Mouse (Mus musculus) neural tube, embryonic 14.5 days (tissue): ENCODE data around the gene Fam71f1. TPM values are rescaled to one million over a fixed set of nuclear protein-coding genes. Genes with fewer than 3 reads are reported as not detected.
"Not testable (repeated sequence)": the region's sequence is repeated elsewhere in the genome, so short reads cannot be mapped to it uniquely, and the experiment has no call there.

Experiments
- ATAC-seq: fragments of 200-750 bp; cut with Nextera tagmentation; 2 replicates; pipeline ENCODE4 v1.8.0; 2017; ENCODE audit warnings: low read depth, mild to moderate bottlenecking, moderate TSS enrichment, moderate library complexity
- H3K27ac ChIP-seq: fragments of 300-500 bp; sonication (generic); 2 replicates; pipeline ENCODE4 v1.5.1; 2014; ENCODE audit warnings: low read depth, mild to moderate bottlenecking, control low read depth, low read length, moderate library complexity, mixed read lengths
- H3K27me3 ChIP-seq: fragments of 300-500 bp; sonication (generic); 2 replicates; pipeline ENCODE4 v1.6.1; 2014; ENCODE audit warnings: low read length; ENCODE audit not compliant: control insufficient read depth, insufficient read depth
- H3K36me3 ChIP-seq: fragments of 300-500 bp; sonication (generic); 2 replicates; pipeline ENCODE4 v1.6.1; 2014; ENCODE audit warnings: low read length, mixed read lengths; ENCODE audit not compliant: control insufficient read depth, insufficient read depth
- H3K4me1 ChIP-seq: fragments of 300-500 bp; sonication (generic); 2 replicates; pipeline ENCODE4 v1.6.1; 2014; ENCODE audit warnings: low read length; ENCODE audit not compliant: control insufficient read depth, insufficient read depth
- H3K4me2 ChIP-seq: fragments of 300-500 bp; sonication (generic); 2 replicates; pipeline ENCODE4 v1.6.1; 2014; ENCODE audit warnings: mild to moderate bottlenecking, low read depth, low read length, control low read depth
- H3K4me3 ChIP-seq: fragments of 300-500 bp; sonication (generic); 2 replicates; pipeline ENCODE4 v1.5.1; 2014; ENCODE audit warnings: low read depth, low read length, control low read depth, mixed read lengths
- H3K9ac ChIP-seq: fragments of 300-500 bp; sonication (generic); replicated peaks from 2 replicates; pipeline ENCODE4 v1.6.1; 2014; ENCODE audit warnings: low read depth, mild to moderate bottlenecking, control low read depth, low read length, mixed read lengths
- H3K9me3 ChIP-seq: fragments of 300-500 bp; sonication (generic); 2 replicates; pipeline ENCODE4 v1.6.1; 2016; ENCODE audit warnings: low read length; ENCODE audit not compliant: control insufficient read depth
- WGBS: fragments of 180-500 bp; shearing (Covaris S2); extraction: QIAGEN DNeasy Blood & Tissue Kit; methylation state at CpG from one replicate; pipeline ENCODE4 v1.1.7; 2014; 5-methylcytosine and 5-hydroxymethylcytosine counted together
- polyA plus RNA-seq: library from polyadenylated mRNA; unstranded; fragments of >200 nt; fragmentation: Nextera tagmentation; extraction: Ambion mirVana; gene quantifications from 2 replicates; pipeline ENCODE4 v1.2.1, GENCODE M21; 2014

Gene Fam71f1
- polyA plus RNA-seq, 1 experiment from 2014 or later, result not detected

DNA sequence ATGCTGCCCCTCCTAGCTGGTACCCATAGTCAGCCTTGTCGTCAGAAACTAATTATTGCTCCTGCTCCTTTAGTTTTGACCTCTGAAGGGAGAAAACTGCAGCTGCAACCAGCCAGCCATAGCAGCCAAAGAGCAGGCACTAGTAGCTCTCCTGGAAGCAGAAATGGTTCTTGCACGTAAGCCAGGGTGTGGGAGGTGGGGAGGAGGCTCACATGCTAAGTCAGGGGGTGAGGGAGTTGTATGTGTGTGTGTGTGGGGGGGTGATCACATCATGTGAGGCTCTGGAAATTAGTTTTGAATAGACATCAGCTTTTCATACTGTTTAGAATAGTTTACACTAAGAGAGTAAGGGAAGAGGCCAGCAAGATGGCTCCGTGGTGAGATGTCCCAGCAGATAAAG is 999 bp upstream of the Fam71f1 start:
- ATAC-seq, result no peak
- H3K4me3 ChIP-seq, result no peak overlapping the region
- H3K27me3 ChIP-seq, result no peaks in the 10 kb centered on the region
- 73% methylated on average over 3 of the region's 3 CpGs for WGBS
- H3K9ac ChIP-seq, result no peak overlapping the region
- H3K36me3 ChIP-seq, result no peaks in the 10 kb centered on the region
- no peaks in the 10 kb centered on the region for H3K9me3 ChIP-seq
- H3K4me2 ChIP-seq, result no peak overlapping the region
- no peak overlapping the region for H3K27ac ChIP-seq
- H3K4me1 ChIP-seq, result no peaks in the 10 kb centered on the region

DNA sequence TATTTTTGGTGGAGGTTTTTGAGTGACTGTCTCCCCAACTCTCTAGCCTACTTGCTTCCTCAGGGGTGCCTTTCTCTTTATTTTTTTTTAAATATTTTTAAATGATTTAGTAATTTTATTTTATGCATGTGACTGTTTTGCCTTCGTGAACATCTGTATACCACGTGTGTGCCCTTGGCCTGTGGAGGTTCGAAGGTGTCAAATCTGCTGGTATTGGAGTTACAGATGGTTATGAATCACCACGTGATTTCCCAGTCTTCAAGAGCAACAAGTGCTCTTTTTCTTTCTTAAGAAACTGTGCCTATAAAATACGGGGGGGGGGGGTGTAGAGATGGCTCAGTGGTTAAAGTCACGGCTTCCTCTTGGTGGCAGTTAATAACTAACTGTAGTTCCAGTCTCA is 2.6 kb downstream of the Fam71f1 start:
- ATAC-seq, result no peak
- WGBS, result 82% methylated on average over 6 of the region's 6 CpGs

DNA sequence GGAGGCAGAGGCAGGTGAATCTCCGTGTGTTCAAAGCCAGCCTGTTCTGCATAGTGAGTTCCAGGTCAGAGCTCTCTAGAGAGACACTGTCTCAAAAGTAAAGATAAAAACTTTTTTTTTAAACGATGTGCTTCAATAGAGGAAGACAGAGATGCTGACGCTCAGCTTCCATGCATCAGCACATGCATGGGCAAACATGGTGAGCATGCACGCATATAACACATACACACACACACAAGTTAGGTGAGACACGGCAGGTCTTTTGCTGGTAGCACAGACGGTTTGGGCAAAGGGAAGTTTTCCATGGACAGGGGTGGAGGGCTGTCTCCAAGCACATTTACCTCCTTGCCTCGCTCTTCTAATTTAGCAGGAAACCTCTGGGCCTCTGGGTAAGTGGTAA is 3.2 kb downstream of the Fam71f1 start:
- H3K4me1 ChIP-seq, result no peaks in the 10 kb centered on the region
- no peak overlapping the region for H3K27ac ChIP-seq
- no peak overlapping the region for H3K9ac ChIP-seq
- H3K4me2 ChIP-seq, result no peak overlapping the region
- H3K4me3 ChIP-seq, result no peak overlapping the region
- ATAC-seq, result no peak
- WGBS, result 93% methylated on average over 7 of the region's 7 CpGs
- H3K27me3 ChIP-seq, result no peaks in the 10 kb centered on the region
- H3K36me3 ChIP-seq, result no peaks in the 10 kb centered on the region
- no peaks in the 10 kb centered on the region for H3K9me3 ChIP-seq

More for the DNA sequence above, 2.6 kb downstream of the Fam71f1 start:
- H3K4me3 ChIP-seq, result no peak overlapping the region
- H3K27ac ChIP-seq, result no peak overlapping the region
- H3K4me2 ChIP-seq, result no peak overlapping the region
- H3K9ac ChIP-seq, result no peak overlapping the region
- H3K27me3 ChIP-seq, result no peaks in the 10 kb centered on the region
- no peaks in the 10 kb centered on the region for H3K9me3 ChIP-seq
- H3K36me3 ChIP-seq, result no peaks in the 10 kb centered on the region
- H3K4me1 ChIP-seq, result no peaks in the 10 kb centered on the region

DNA sequence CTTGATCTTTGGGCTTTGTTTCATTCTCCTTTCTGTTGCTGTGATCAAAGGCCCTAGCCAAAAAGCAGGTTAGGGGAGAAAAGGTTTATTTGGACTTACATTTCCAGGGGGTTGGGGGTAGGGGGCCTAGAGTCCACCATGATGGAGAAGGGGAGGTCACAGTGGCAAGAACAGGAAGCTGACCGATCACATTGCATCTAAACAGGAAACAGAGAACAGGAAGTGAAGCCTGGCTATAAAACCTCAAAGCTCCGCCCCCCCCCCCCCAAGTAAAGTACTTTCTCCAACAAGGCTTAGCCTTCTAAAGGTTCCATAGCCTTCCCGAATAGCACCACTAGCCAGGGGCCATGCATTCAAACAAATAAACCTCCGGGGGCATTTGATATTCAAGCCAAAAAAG is 3.8 kb downstream of the Fam71f1 start:
- no peak for ATAC-seq
- H3K4me1 ChIP-seq, result no peaks in the 10 kb centered on the region
- H3K9ac ChIP-seq, result no peak overlapping the region
- no peak overlapping the region for H3K4me2 ChIP-seq
- H3K4me3 ChIP-seq, result no peak overlapping the region
- no peaks in the 10 kb centered on the region for H3K9me3 ChIP-seq
- H3K36me3 ChIP-seq, result no peaks in the 10 kb centered on the region
- WGBS, result 91% methylated on average over 4 of the region's 4 CpGs
- no peak overlapping the region for H3K27ac ChIP-seq
- no peaks in the 10 kb centered on the region for H3K27me3 ChIP-seq

DNA sequence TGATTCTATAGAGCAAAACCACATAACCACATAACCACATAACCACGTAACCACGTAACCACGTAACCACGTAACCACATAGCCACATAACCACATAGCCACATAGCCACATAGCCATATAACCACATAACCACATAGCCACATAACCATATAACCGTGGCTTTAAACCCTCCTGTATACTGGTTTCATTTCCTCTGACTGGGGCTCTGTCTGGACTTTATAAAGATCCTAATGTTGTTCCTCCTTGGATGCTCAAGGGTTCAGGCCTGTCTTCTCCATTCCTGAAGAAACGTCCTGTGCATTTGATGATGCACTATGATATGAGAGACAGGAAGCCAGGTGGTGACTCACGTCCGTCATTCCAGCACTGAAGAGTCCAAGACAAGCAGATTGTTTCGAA is 8.0 kb downstream of the Fam71f1 start:
- Histone ChIP-seq H3K9ac (no peak overlapping the region), H3K4me2 (no peak overlapping the region), H3K4me1 (no peaks in the 10 kb centered on the region), H3K4me3 (no peak overlapping the region), H3K36me3 (no peaks in the 10 kb centered on the region), H3K9me3 (no peaks in the 10 kb centered on the region), H3K27me3 (no peaks in the 10 kb centered on the region), H3K27ac (no peak overlapping the region)
- 90% methylated on average over 9 of the region's 9 CpGs for WGBS
- ATAC-seq, result no peak

DNA sequence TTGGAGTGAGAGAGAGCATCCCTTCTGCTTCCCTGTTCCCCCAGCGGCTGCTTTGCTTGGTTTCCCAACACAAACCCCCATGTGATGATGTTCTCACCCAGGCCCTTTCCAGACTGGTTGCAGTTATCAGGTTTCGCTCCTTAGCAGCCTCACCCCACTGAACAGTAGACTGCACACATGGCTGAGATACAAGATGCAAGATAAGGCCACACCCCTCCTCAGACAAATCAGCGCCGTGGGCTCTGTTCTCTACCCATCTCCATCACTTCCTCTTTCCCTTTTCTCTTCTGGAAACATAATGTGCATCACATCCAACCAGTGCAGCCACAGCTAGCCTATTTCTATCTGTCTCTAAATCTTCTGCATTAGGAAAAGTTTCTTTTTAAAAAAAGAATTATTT is 10.6 kb downstream of the Fam71f1 start:
- WGBS, result 84% methylated on average over 4 of the region's 4 CpGs
- H3K27ac ChIP-seq, result no peak overlapping the region
- H3K9me3 ChIP-seq, result no peaks in the 10 kb centered on the region
- no peaks in the 10 kb centered on the region for H3K4me1 ChIP-seq
- H3K4me2 ChIP-seq, result no peak overlapping the region
- H3K27me3 ChIP-seq, result no peaks in the 10 kb centered on the region
- no peak overlapping the region for H3K4me3 ChIP-seq
- ATAC-seq, result no peak
- H3K9ac ChIP-seq, result no peak overlapping the region
- H3K36me3 ChIP-seq, result no peaks in the 10 kb centered on the region

DNA sequence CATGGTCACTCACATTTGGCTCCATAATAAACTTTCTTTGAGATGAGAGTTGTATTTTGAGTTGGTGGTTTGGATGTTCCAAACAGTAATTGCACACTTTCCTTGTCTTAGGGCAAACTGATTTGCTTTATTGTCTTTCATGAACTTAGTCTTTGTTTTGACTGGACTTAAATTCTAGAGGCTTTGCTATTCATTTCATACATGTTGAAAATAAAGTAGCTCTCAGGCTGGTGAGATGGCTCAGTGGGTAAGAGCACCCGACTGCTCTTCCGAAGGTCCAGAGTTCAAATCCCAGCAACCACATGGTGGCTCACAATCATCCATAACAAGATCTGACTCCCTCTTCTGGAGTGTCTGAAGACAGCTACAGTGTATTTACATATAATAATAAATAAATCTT is 27.6 kb downstream of the Fam71f1 start:
- H3K27ac ChIP-seq, H3K9ac ChIP-seq, H3K4me1 ChIP-seq, ATAC-seq, H3K9me3 ChIP-seq, H3K4me2 ChIP-seq, H3K27me3 ChIP-seq, H3K4me3 ChIP-seq, H3K36me3 ChIP-seq: not testable (repeated sequence)
- whole genome bisulfite sequencing, result 92% methylated on average over 2 of the region's 2 CpGs

DNA sequence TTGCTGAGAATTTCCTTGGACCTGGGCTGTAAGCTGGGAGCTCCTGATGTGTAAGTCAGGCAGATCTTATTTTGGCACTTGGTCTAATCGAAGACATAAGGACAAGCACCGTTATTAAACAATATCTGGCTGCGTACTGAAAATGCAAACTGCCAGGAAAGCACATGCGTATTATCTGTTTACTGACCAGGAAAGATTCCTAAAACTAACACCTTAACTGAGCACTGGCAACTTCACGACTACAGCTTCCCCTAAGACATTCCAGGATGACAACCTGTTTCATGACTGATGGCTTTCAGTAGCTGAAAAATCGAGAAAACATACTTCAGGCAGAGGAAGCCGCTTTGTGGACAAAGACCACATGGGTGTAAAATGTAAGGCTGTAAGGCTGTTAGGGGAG is 28.2 kb downstream of the Fam71f1 start:
- Histone ChIP-seq H3K27me3 (no peaks in the 10 kb centered on the region), H3K4me2 (peak overlapping the region; percentile 78), H3K9ac (peak overlapping the region; percentile 68), H3K9me3 (no peaks in the 10 kb centered on the region), H3K27ac (peak overlapping the region; percentile 81), H3K4me1 (peaks cover 7% of the 10 kb centered on the region; the same call in 1 of the 2 replicates), H3K36me3 (no peaks in the 10 kb centered on the region), H3K4me3 (peak overlapping the region; percentile 88)
- no peak for ATAC-seq
- WGBS, result 41% methylated on average over 7 of the region's 7 CpGs

DNA sequence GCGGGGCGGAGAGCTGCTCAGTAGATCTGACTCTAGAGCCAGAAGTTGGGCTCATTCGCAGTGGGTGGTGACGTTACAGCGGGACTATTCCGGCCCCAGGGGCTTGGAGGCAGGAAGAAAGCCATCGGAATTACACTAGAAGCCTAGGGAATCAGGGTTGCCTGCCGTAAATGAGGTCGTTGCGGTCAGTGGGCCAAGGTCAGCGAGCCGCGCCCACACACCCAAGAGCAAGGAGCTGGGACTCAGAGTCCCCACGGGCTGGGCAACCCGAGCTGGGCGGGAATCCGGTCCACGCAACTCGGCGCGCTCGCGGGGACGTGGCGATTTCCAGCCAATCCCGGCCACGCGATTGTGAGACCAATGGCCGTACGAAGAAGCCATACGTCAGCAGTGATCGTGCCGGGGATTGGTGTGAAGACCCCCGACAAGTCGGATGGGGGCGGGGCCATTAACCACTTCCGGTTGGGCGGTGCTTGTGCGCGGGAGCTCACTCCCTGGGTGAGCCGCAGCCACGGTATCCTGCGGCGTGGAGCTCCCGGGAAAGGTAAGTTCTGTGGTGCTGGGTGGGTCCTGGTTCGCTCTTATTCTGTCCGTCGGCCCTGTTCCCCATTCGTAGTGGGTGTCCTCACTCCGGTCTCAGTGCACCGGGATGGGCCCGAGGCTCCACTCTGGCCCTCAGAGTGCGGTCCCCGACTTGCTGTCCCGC is 28.9 kb downstream of the Fam71f1 start, which contains the start of gene Calu:
Gene Calu (plus strand): TSS at position 405 of the 706 bp plus-strand sequence.
- Histone ChIP-seq H3K36me3 (no peaks in the 10 kb centered on the region), H3K27me3 (no peaks in the 10 kb centered on the region), H3K27ac (peak within 1 kb of the TSS; percentile 81), H3K4me2 (peak within 1 kb of the TSS; percentile 78), H3K9me3 (no peaks in the 10 kb centered on the region), H3K4me1 (peaks cover 7% of the 10 kb centered on the region; the same call in 1 of the 2 replicates), H3K4me3 (peak within 1 kb of the TSS; percentile 88), H3K9ac (peak within 1 kb of the TSS; percentile 86)
- ATAC-seq, result peak; percentile 100
- under 1% methylated on average over 55 of the region's 55 CpGs for WGBS
